Mouse (Mus musculus): Measurements from ENCODE around the gene Tmem161b.
"Not testable (repeated sequence)": the region's sequence is repeated elsewhere in the genome, so short reads cannot be mapped to it uniquely, and the experiment has no call there.

The Tmem161b gene

GRCm38 (mm10) chr13:84221820-84222681 lies at the start of gene Tmem161b:
TSS of gene Tmem161b (plus strand) at chr13:84222296.
- peak; percentile 76 for DNase-seq (ENCODE audit: low spot score)

- not testable (repeated sequence) for DNase-seq (ENCODE audit: low spot score)
Measured at GRCm38 (mm10) chr13:84185835-84186234, 36.3 kb upstream of the Tmem161b start.

GRCm38 (mm10) chr13:84192723-84193122 lies 29.4 kb upstream of the Tmem161b start:
- no peak for DNase-seq (ENCODE audit: low spot score)

- DNase-seq (ENCODE audit: low spot score), result no peak
Measured at GRCm38 (mm10) chr13:84222682-84222992, 541 bp downstream of the Tmem161b start.

- no peak for DNase-seq (ENCODE audit: low spot score)
Measured at GRCm38 (mm10) chr13:84223018-84223417, 922 bp downstream of the Tmem161b start.

DNA sequence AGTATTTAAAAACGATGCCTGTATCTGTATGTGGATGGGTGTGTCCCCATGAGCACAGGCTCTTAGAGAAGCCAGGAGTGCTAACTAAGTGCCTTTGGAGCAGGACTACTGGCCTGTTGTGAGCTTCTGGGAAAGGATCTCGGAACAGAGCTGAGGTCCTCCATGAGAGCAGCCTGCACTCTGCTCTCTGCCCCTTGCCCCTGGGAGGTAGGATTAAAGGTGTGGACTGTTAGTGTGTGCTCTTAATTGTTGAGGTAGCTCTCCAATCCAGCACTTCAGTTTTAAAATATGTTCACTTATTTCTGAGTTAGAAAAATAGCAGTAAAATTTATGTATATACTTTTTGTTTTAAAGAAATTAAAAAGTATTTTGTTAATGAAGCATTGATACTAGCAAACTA lies 11.9 kb downstream of the Tmem161b start:
- DNase-seq (ENCODE audit: low spot score), result no peak

DNA sequence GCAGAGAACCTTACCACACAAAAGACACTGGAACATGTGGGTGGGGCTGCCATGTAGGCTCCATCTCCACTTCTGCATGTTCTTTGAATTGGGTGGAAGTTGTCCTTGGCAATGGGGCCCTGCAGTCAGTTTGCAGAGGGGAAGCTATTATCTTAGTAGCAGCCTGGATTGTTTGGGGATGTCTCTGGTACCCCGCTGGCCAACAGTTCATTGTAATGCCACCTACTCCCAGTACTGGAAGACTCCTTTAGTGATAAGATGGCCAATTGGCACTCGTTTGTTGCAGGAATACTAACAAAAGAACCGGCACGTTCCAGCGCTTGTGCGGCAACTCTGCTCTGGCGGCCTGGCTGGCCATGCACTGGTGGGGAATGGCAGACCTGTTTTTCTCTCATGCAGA lies 14.7 kb downstream of the Tmem161b start:
- no peak for DNase-seq (ENCODE audit: low spot score)

- no peak for DNase-seq (ENCODE audit: low spot score)
Measured at GRCm38 (mm10) chr13:84238184-84238583, 16.1 kb downstream of the Tmem161b start.

GRCm38 (mm10) chr13:84248065-84248464 lies 26.0 kb downstream of the Tmem161b start:
- DNase-seq (ENCODE audit: low spot score), result no peak

GRCm38 (mm10) chr13:84251295-84251694 lies 29.2 kb downstream of the Tmem161b start:
- DNase-seq (ENCODE audit: low spot score), result no peak

DNA sequence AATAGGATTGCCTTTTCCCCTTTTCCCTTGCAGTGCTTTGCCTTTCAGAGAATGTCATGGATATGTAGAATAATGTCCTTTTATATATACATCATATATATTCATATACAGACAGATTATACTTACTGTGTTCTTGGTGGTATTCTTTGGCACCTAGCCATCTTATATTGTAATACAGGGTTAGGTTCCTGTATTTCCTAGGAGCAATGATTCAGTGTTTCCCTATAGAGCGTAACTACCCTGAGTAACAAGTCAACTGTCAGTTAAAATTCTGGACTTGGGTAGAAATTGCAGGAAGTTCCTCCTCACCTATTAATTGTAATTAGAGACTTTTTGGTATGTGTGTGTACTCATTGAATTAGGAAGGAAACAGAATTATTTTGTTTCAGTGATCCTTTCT lies 33.0 kb downstream of the Tmem161b start:
- no peak for DNase-seq (ENCODE audit: low spot score)

- not testable (repeated sequence) for DNase-seq (ENCODE audit: low spot score)
Measured at GRCm38 (mm10) chr13:84264418-84264817, 42.3 kb downstream of the Tmem161b start.

GRCm38 (mm10) chr13:84276246-84276645 lies 54.1 kb downstream of the Tmem161b start:
- no peak for DNase-seq (ENCODE audit: low spot score)

GRCm38 (mm10) chr13:84280352-84280751 lies 58.3 kb downstream of the Tmem161b start:
- DNase-seq (ENCODE audit: low spot score), result no peak

DNA sequence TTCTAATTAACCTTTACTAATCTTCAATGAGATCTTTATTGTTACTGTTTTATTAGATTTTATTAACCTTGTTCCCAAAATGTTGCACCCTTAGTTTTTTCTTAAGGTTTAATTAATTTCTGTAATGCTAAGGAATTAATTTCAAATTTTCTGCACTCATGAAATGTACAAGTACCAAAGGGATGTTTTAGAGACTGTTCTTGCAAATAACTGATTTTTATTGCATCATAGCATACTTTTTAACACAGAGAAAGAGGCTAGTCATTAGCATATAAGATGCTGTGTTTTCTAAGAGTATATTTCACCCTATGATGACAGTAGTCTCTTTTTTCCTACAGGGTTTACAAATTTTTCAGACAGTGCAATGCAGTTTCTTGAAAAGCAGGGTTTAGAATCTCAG lies 60.9 kb downstream of the Tmem161b start:
- DNase-seq (ENCODE audit: low spot score), result no peak

GRCm38 (mm10) chr13:84284764-84285558 lies 62.9 kb downstream of the Tmem161b start:
- DNase-seq (ENCODE audit: low spot score), result no peak

- DNase-seq (ENCODE audit: low spot score), result no peak
Measured at GRCm38 (mm10) chr13:84285559-84285945, 63.5 kb downstream of the Tmem161b start.

DNA sequence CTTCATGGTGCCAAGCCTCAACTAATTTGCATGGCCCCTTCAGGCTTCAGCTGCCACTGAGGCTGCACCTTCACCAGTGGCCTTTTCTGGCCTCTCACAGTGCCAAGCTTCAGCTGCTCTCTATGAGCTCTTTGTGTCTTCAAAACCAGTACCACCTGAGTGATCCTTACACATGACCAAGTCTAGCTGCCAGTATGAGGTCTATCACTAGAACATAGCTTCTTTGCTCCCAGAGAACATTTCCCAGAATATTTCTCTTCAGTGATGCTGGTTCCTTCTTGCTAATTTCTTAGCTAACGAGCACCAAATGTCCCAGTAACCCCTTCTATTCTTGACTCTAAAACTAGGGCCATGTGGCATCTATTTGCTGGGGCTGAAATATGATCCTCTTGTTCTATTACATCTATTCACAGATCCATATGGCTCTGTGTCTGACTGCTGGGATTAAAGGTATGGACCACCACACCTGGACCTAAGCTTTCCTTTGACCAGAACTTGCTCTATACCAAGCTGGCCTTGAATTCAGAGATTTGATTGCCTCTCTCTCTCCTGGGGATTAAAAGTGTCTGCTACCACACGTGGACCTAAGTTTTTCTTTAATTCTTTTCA lies 77.5 kb downstream of the Tmem161b start:
- no peak for DNase-seq (ENCODE audit: low spot score)

- no peak for DNase-seq (ENCODE audit: low spot score)
Measured at GRCm38 (mm10) chr13:84343272-84343671, 121.2 kb downstream of the Tmem161b start.

DNA sequence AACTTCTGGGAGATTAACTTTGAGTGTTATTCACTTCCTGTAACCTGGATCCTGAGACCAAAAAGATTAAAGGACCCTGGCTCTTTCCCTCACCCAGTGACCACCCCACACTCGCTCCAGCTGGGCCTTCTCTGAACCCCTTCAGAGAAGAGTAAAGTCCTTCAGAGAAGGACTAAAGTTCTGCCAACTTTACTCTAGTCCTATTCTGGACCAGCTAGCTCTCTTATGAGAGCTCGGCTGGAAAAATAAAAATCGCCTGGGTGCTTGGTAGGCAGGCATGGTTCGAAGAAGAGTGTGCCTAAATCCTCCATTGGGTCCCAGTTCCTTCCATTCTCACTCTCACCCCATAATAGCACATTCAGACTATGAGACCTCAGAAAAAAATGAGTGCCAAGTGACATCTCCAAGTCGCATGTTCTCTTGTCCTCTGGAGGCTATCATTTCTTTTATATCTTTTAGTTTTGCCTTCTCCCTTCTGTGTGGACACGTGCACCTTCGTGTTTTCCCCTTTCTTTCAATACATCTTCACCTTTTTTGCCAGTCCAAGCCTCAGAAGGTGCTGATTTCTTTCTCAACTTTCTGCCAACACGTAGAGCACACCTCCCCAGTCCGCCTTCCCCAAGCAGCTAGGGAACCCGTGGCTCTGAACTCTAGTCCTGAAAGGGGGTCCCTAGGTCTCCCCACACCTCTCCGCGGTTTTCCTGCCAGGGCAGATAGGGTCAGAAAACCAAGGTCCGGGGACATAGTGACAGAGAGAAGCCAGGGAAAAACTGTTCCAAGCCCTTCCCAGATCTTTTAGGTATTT lies 121.8 kb downstream of the Tmem161b start:
- DNase-seq (ENCODE audit: low spot score), result no peak

- DNase-seq (ENCODE audit: low spot score), result no peak
Measured at GRCm38 (mm10) chr13:84344711-84345110, 122.6 kb downstream of the Tmem161b start.

DNA sequence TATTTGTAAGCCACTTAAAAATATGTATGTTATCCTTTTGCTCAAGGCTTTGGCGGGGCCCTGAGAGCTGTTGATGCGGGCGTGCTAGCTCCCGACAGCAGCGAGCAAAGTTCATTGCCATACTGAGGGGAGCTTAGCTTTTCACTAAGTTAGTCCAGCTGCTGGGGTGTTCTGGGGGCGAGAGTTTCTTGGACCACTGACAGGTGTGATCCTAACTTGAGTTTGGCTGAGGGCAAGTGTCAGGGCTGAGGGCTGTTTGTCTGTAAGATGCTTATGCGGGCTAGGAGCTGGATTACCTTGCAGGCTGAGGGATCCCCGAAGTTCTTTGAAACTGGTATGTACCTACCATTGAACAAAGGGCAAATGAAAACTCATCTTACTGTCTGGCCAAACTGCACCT lies 123.0 kb downstream of the Tmem161b start:
- no peak for DNase-seq (ENCODE audit: low spot score)

Measured in urinary bladder, postnatal 25 days (tissue).